Mouse (Mus musculus): ENCODE measurements at regions not wholly inside any gene's neighbourhood (a gene's known extent, or its start where the extent isn't known, plus 50 kb on each side); places are given as distances from the start of the nearest gene placed in this dataset.

DNA sequence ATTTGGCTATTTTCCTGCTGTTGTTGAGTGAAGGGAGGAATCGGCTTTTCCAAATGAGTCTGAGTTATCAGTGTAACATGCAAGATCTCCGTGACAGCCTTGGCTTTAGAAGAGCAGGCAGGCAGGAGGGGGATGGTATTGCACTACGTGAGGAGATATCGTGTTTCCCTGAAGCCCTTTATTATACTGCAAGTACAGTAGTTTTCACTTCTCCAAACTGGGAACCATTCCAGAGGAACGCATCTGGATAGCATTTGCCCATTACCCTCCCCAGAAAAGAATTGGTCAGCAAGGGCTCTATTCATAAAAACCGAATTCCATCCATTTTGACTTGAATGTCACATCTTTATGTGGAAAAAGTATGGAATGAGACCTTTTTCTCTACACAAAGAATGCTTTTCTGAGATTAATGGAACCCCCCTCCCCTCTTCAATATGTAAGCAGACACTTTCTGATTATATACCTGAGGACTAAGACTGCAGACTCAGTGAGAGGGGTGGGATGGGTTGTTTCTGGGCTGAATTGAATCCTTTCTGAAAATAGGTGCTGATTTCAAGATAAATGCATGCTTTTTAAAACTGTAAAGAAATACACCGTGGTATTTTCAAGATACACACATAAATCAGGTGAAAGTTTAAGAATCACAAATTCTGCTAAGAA lies 571.8 kb downstream of the Car8 start:
- Histone ChIP-seq H3K4me3 (ENCODE audit: low read depth, low read length) (no peak overlapping the region), H3K36me3 (ENCODE audit: insufficient read depth) (no peaks in the 10 kb centered on the region), H3K4me1 (ENCODE audit: insufficient read depth) (no peaks in the 10 kb centered on the region), H3K9me3 (ENCODE audit: low read length) (no peaks in the 10 kb centered on the region), H3K4me2 (ENCODE audit: low read depth) (0 out of 2 replicates have a peak overlapping the region, but pooled peaks have one; percentile 8), H3K27ac (ENCODE audit: low read depth, low read length) (no peak overlapping the region), H3K27me3 (ENCODE audit: insufficient read depth, low read length) (no peaks in the 10 kb centered on the region), H3K9ac (no peak overlapping the region)
- TF ChIP-seq CTCF (IDR thresholded peaks at IDR 0.05; ENCODE audit: low read depth): no peak
- ATAC-seq (no peak), DNase-seq (peak; percentile 18)
- 45% methylated on average over 7 of the region's 7 CpGs for WGBS

DNA sequence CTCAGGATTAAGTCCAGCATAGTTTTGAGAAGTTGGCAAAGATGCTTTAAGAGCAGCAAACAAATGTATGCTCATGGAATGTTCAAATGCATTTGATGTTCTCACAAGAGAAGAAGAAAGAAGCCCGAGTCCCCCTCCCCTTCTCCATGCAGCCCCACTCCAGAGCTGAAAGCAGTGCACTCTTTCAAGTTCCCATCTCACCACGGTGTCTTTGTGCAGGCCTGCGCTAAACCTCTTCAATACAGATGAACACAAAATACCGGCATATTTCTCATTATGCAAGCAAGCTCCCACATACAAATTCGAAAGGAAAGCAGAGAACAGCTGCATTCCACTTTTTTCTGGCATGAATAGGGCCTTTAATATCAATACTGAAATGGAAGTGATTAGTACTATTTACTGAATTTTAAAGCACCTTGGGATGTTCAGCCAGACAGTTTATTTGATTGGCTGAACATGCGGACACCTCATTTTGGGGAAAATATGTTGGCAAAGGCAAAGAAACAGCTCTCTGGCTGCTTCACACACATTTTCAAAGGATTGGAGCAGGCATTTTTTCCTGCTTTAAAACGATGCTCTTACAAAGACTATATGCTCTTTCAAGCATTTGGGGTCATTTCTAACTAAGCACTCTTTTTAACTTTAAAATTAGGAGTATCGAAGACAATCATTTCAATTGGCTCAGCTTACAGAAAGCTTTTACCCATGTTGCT lies 595.8 kb downstream of the Car8 start:
- Histone ChIP-seq H3K9me3 (ENCODE audit: low read length) (no peaks in the 10 kb centered on the region), H3K27me3 (ENCODE audit: insufficient read depth, low read length) (no peaks in the 10 kb centered on the region), H3K4me2 (ENCODE audit: low read depth) (peak overlapping the region; percentile 19; the same call in 1 of the 2 replicates), H3K27ac (ENCODE audit: low read depth, low read length) (no peak overlapping the region), H3K4me1 (ENCODE audit: insufficient read depth) (no peaks in the 10 kb centered on the region), H3K36me3 (ENCODE audit: insufficient read depth) (no peaks in the 10 kb centered on the region), H3K9ac (no peak overlapping the region), H3K4me3 (ENCODE audit: low read depth, low read length) (no peak overlapping the region)
- DNase-seq (peak; percentile 42), ATAC-seq (peak; percentile 73)
- TF ChIP-seq CTCF (IDR thresholded peaks at IDR 0.05; ENCODE audit: low read depth): no peak
- WGBS: 10% methylated on average over 8 of the region's 8 CpGs

DNA sequence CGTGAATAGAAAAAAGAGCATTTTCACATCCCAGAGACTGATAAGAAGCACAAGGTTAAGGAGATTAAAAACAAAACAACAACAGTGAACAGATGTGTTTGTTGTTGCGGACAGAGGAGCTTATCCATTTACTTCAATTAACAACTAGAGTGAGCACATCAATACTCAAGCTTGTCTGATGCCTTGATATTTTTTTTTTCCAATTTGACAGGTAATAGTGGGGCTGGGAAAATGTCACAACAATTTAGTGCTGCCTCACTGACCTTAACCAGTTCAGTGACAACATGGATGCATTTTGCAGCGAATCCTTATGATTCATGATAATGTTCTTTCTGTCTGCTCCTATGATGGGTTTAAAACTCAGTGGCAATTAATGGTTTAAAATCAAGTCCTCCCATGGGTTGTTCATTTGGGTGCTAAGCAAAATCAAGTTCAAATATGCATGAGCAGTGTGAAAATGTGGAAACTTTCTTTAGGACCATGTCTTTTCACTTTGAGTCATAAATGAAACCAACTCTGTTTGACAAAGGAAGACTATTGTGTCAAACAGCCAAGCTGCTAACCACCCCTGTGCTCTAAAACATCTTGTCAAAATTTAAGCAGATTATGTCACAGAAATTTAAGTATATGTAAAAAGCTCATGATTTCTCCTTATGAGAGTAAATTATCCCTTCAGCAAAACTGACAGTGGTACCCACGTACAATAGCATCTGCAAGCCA lies 641.0 kb downstream of the Car8 start:
- Histone ChIP-seq H3K4me1 (ENCODE audit: insufficient read depth) (no peaks in the 10 kb centered on the region), H3K4me3 (ENCODE audit: low read depth, low read length) (no peak overlapping the region), H3K9ac (no peak overlapping the region), H3K27me3 (ENCODE audit: insufficient read depth, low read length) (no peaks in the 10 kb centered on the region), H3K36me3 (ENCODE audit: insufficient read depth) (no peaks in the 10 kb centered on the region), H3K9me3 (ENCODE audit: low read length) (no peaks in the 10 kb centered on the region), H3K27ac (ENCODE audit: low read depth, low read length) (no peak overlapping the region), H3K4me2 (ENCODE audit: low read depth) (no peak overlapping the region)
- DNase-seq (no peak), ATAC-seq (no peak)
- 60% methylated on average over 4 of the region's 4 CpGs for WGBS
- TF ChIP-seq CTCF (IDR thresholded peaks at IDR 0.05; ENCODE audit: low read depth): no peak

DNA sequence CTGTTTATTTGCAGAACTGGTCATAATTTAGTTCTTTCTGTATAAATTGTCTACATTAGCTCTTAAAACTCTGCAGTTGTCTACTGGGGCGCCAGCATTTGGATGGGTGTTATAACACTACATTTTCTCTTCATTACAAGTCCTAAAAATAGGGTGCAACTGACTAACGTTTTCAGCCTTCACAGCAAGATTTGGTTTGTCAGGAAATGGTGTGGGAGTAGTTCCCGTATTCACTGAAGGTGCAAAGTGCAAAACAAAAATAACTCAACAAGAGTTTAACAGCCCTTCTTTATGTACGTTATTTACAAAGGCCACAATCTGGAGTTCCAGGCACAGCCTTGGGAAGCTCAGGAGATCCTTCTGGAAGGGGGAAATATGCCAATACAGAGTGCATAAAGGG lies 642.7 kb downstream of the Car8 start:
- H3K4me1 ChIP-seq (ENCODE audit: insufficient read depth): no peaks in the 10 kb centered on the region
- H3K36me3 ChIP-seq (ENCODE audit: insufficient read depth): no peaks in the 10 kb centered on the region
- no peak for TF ChIP-seq CTCF (IDR thresholded peaks at IDR 0.05; ENCODE audit: low read depth)
- 59% methylated on average over 4 of the region's 4 CpGs for WGBS
- H3K4me2 ChIP-seq (ENCODE audit: low read depth): no peak overlapping the region
- no peak overlapping the region for H3K4me3 ChIP-seq (ENCODE audit: low read depth, low read length)
- H3K9ac ChIP-seq: no peak overlapping the region
- H3K27ac ChIP-seq (ENCODE audit: low read depth, low read length): no peak overlapping the region
- H3K9me3 ChIP-seq (ENCODE audit: low read length): no peaks in the 10 kb centered on the region
- ATAC-seq: peak; percentile 75
- DNase-seq: peak; percentile 40
- H3K27me3 ChIP-seq (ENCODE audit: insufficient read depth, low read length): no peaks in the 10 kb centered on the region

DNA sequence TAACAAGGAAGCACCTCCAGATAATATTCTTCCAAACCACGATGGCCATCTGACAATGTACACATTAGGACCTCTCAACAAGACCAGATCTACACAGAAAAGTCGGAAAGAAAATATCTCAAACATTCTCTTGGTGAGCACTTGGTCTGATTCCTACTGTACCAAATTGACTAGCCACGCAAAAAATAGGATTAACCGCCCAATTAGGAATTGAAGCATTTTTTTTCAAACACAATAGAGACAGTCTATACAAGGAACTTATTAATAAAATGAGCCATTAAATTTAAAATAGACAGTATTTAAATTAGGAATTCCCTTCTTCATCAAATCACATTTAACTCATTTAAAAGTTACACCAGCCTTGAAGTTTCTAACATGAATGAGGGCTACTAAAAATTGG lies 655.0 kb downstream of the Car8 start:
- WGBS: 59% methylated on average over 4 of the region's 4 CpGs
- DNase-seq: no peak
- Histone ChIP-seq H3K4me2 (ENCODE audit: low read depth) (no peak overlapping the region), H3K36me3 (ENCODE audit: insufficient read depth) (no peaks in the 10 kb centered on the region), H3K9me3 (ENCODE audit: low read length) (no peaks in the 10 kb centered on the region), H3K27ac (ENCODE audit: low read depth, low read length) (no peak overlapping the region), H3K27me3 (ENCODE audit: insufficient read depth, low read length) (no peaks in the 10 kb centered on the region), H3K9ac (no peak overlapping the region), H3K4me3 (ENCODE audit: low read depth, low read length) (no peak overlapping the region), H3K4me1 (ENCODE audit: insufficient read depth) (peaks cover 10% of the 10 kb centered on the region; the same call in 1 of the 2 replicates)
- no peak for TF ChIP-seq CTCF (IDR thresholded peaks at IDR 0.05; ENCODE audit: low read depth)
- no peak for ATAC-seq

DNA sequence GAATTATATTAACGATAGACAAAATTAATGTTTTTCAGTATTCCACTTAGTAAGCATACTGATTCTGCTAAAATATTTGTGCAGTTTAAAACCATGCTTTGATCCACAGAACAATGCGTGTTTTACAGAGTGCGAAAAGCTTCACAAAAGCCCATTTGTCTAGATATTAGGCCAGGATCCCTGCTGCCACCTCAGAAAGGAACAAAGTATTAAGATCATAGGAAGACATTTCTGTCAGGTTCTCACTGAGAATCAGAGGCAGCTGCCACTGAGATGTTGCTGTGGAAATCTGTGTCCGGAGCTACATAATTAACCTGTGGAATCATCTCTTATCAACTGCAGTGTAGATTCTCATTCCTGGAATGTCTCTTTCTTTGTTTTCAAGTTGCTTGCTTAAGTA lies 656.9 kb downstream of the Car8 start:
- no peak for TF ChIP-seq CTCF (IDR thresholded peaks at IDR 0.05; ENCODE audit: low read depth)

More for the DNA sequence above, 656.9 kb downstream of the Car8 start:
- Histone ChIP-seq H3K27me3 (ENCODE audit: insufficient read depth, low read length) (no peaks in the 10 kb centered on the region), H3K9me3 (ENCODE audit: low read length) (no peaks in the 10 kb centered on the region), H3K4me2 (ENCODE audit: low read depth) (no peak overlapping the region), H3K9ac (no peak overlapping the region), H3K4me1 (ENCODE audit: insufficient read depth) (peaks cover 10% of the 10 kb centered on the region; the same call in 1 of the 2 replicates), H3K36me3 (ENCODE audit: insufficient read depth) (no peaks in the 10 kb centered on the region), H3K4me3 (ENCODE audit: low read depth, low read length) (no peak overlapping the region), H3K27ac (ENCODE audit: low read depth, low read length) (peak overlapping the region; percentile 71; the same call in 1 of the 2 replicates)
- 32% methylated on average over 4 of the region's 4 CpGs for WGBS
- DNase-seq: no peak
- no peak for ATAC-seq
